In genomic region chrX:113298468-113298867, GRCm38 (mm10) we compare ENCODE assay signal across 8 mouse cellular contexts. TPM values are rescaled to one million over a fixed set of nuclear protein-coding genes. Genes with fewer than 3 reads are reported as not detected.
DNase-seq lines count a peak whose midpoint lies in the region; ATAC-seq and TF ChIP-seq lines count a peak whose summit lies in the region.

No protein-coding gene starts in this region.

- H3K27ac ChIP-seq in kidney, embryonic 16.5 days (ENCODE audit: low read length): peak overlapping the region; percentile 43; the same call in 1 of the 2 replicates
- no peak overlapping the region for H3K27ac ChIP-seq in bone marrow, adult 2 months (ENCODE audit: control insufficient read depth, insufficient read depth, low read depth, low read length, poor library complexity)
- no peak overlapping the region for H3K27ac ChIP-seq in forebrain, embryonic 12.5 days
- no peak overlapping the region for H3K27ac ChIP-seq in limb, embryonic 15.5 days
- H3K27ac ChIP-seq in stomach, embryonic 16.5 days (ENCODE audit: low read length): no peak overlapping the region

- TF ChIP-seq POLR2A in bone marrow, adult 2 months (IDR thresholded peaks at IDR 0.05; ENCODE audit: borderline replicate concordance, control insufficient read depth, low read depth, low read length): no peak

- H3K9ac ChIP-seq in kidney, embryonic 16.5 days (replicated peaks; ENCODE audit: low read length): peak overlapping the region; percentile 57
- H3K9ac ChIP-seq in forebrain, embryonic 12.5 days: peak overlapping the region; percentile 33; the same call in 1 of the 2 replicates
- no peak overlapping the region for H3K9ac ChIP-seq in limb, embryonic 15.5 days
- peak overlapping the region; percentile 56 for H3K9ac ChIP-seq in stomach, embryonic 16.5 days (ENCODE audit: low read length)

- H3K4me3 ChIP-seq in kidney, embryonic 16.5 days (ENCODE audit: low read length): peak overlapping the region; percentile 57
- H3K4me3 ChIP-seq in bone marrow, adult 2 months (replicated peaks; ENCODE audit: control insufficient read depth, low read depth, low read length): peak overlapping the region; percentile 44
- H3K4me3 ChIP-seq in forebrain, embryonic 12.5 days (replicated peaks): peak overlapping the region; percentile 47
- peak overlapping the region; percentile 47 for H3K4me3 ChIP-seq in limb, embryonic 15.5 days
- peak overlapping the region; percentile 54 for H3K4me3 ChIP-seq in stomach, embryonic 16.5 days (replicated peaks; ENCODE audit: low read length)

- H3K4me2 ChIP-seq in kidney, embryonic 16.5 days (replicated peaks; ENCODE audit: low read depth, low read length): peak overlapping the region; percentile 70
- peak overlapping the region; percentile 65 for H3K4me2 ChIP-seq in forebrain, embryonic 12.5 days
- H3K4me2 ChIP-seq in limb, embryonic 15.5 days: peak overlapping the region; percentile 72
- H3K4me2 ChIP-seq in stomach, embryonic 16.5 days (ENCODE audit: low read depth, low read length): peak overlapping the region; percentile 66

- no peaks in the 10 kb centered on the region for H3K27me3 ChIP-seq in kidney, embryonic 16.5 days (ENCODE audit: insufficient read depth, low read length)
- H3K27me3 ChIP-seq in forebrain, embryonic 12.5 days: no peaks in the 10 kb centered on the region
- no peaks in the 10 kb centered on the region for H3K27me3 ChIP-seq in limb, embryonic 15.5 days
- no peaks in the 10 kb centered on the region for H3K27me3 ChIP-seq in stomach, embryonic 16.5 days (ENCODE audit: control insufficient read depth, insufficient read depth, low read length)

- no peak for TF ChIP-seq CTCF in bone marrow, adult 2 months (IDR thresholded peaks at IDR 0.05; ENCODE audit: control insufficient read depth, insufficient read depth, low read length)

- H3K9me3 ChIP-seq in kidney, embryonic 16.5 days (ENCODE audit: low read length): no peaks in the 10 kb centered on the region
- no peaks in the 10 kb centered on the region for H3K9me3 ChIP-seq in forebrain, embryonic 12.5 days
- H3K9me3 ChIP-seq in limb, embryonic 15.5 days: no peaks in the 10 kb centered on the region
- no peaks in the 10 kb centered on the region for H3K9me3 ChIP-seq in stomach, embryonic 16.5 days (replicated peaks; ENCODE audit: control insufficient read depth, low read length)

- H3K36me3 ChIP-seq in kidney, embryonic 16.5 days (ENCODE audit: insufficient read depth, low read length): no peaks in the 10 kb centered on the region
- no peaks in the 10 kb centered on the region for H3K36me3 ChIP-seq in forebrain, embryonic 12.5 days (replicated peaks)
- no peaks in the 10 kb centered on the region for H3K36me3 ChIP-seq in limb, embryonic 15.5 days
- no peaks in the 10 kb centered on the region for H3K36me3 ChIP-seq in stomach, embryonic 16.5 days (ENCODE audit: control insufficient read depth, insufficient read depth, low read length)

- ATAC-seq in kidney, embryonic 16.5 days (ENCODE audit: low FRiP score, low TSS enrichment): peak; percentile 39; the same call in 1 of the 2 replicates
- ATAC-seq in forebrain, embryonic 12.5 days (ENCODE audit: low FRiP score): peak; percentile 34; the same call in 1 of the 2 replicates
- ATAC-seq in limb, embryonic 15.5 days (ENCODE audit: insufficient number of reproducible peaks, low FRiP score, low TSS enrichment, low read depth): 0 out of 2 replicates have a peak, but pooled peaks have one; percentile 44
- ATAC-seq in stomach, embryonic 16.5 days (ENCODE audit: insufficient read depth, low FRiP score): peak; percentile 16; the same call in 1 of the 2 replicates

- H3K4me1 ChIP-seq in kidney, embryonic 16.5 days (ENCODE audit: insufficient read depth, low read length): no peaks in the 10 kb centered on the region
- H3K4me1 ChIP-seq in bone marrow, adult 2 months (ENCODE audit: control insufficient read depth, insufficient read depth, low read length): no peaks in the 10 kb centered on the region; the same call in 1 of the 2 replicates
- no peaks in the 10 kb centered on the region for H3K4me1 ChIP-seq in forebrain, embryonic 12.5 days
- no peaks in the 10 kb centered on the region for H3K4me1 ChIP-seq in limb, embryonic 15.5 days
- no peaks in the 10 kb centered on the region for H3K4me1 ChIP-seq in stomach, embryonic 16.5 days (ENCODE audit: control insufficient read depth, insufficient read depth, low read length)

- DNase-seq in kidney, postnatal 10 days: no peak
- DNase-seq in testis, postnatal 14 days (ENCODE audit: low spot score): no peak
- no peak for DNase-seq in lung, postnatal 36 days

- WGBS in kidney, embryonic 16.5 days: 24% methylated on average over 19 of the region's 19 CpGs
- WGBS in bone marrow, adult 2 months: 10% methylated on average over 19 of the region's 19 CpGs
- 24% methylated on average over 19 of the region's 19 CpGs for WGBS in forebrain, embryonic 12.5 days
- 15% methylated on average over 19 of the region's 19 CpGs for WGBS in limb, embryonic 15.5 days
- 18% methylated on average over 19 of the region's 19 CpGs for WGBS in stomach, embryonic 16.5 days

RNA-seq across cellular contexts. Expression of gene Dach2, which starts 1.2 kb away (rescaled TPM):
- 9.9 and 11.1 TPM in 2 replicates for polyA plus RNA-seq in kidney, embryonic 16.5 days (2015; fragmentation: Nextera tagmentation; extraction: Ambion mirVana)
- 0.38 TPM in 1 of 2 replicates, not detected in the other for polyA plus RNA-seq in bone marrow, adult 2 months (2011; ENCODE audit: insufficient read depth, insufficient read length, low replicate concordance, missing spikeins)
- 8.7 and 10.3 TPM in 2 replicates for polyA plus RNA-seq in forebrain, embryonic 12.5 days (2016; fragmentation: Nextera tagmentation; extraction: Ambion mirVana)
- polyA plus RNA-seq in limb, embryonic 15.5 days (2015; fragmentation: Nextera tagmentation; extraction: Ambion mirVana): 2.7 and 3.2 TPM in 2 replicates
- 2.4 and 3.2 TPM in 2 replicates for polyA plus RNA-seq in stomach, embryonic 16.5 days (2015; fragmentation: Nextera tagmentation; extraction: Ambion mirVana)
